Mouse (Mus musculus): ENCODE results near the gene Pole. TPM values are rescaled to one million over a fixed set of nuclear protein-coding genes. Genes with fewer than 3 reads are reported as not detected.

Gene Pole
- total RNA-seq, 2 experiments from 2014 or later = 0.98 to 1.5 TPM

DNA sequence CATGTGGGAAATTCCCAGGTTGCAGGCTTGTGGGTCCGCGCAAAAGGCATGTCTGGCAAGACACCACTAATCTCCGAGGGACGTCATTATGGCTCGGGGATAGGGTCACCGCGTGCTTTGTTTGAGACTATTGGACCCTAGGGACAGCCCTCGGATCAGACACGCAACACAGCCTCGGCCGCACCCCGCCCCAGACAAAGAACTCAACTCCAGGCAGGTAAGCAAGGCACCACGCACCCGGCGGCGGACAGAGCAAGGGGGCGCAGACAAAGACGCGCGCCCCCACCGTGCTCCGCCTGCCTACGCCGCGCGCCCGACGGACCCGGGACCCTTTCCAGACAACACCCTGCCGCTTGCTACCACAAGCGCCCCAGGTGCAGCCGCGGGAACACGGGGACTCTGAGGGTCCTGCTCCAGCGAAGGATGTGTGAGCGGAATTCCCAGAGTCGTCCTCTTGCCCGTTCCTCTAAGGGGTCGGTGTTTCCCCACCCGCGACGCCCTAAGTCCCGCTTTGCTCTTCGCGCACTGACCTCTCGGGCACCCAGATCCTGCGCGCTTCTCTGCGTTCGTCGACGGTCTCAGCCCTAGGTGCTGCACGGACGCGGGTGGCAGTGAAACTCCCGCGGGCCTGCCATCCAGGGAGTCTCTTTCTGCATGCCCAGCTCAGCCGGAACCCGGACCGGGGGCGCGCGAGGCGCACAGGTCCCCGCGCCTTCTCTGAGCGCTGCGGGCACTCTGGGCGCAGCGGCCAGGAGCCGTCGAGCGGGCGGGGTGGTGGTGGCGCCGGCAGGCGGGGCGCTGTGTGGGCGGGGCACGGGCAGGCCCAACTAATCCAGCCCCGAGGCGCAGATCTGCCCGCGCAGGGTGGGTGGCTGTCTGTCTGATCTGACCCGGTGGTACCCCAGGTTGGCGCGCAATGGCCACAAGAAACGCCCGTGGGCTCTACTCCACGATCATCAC, 100.5 kb downstream of the Pole start:
- no peak for TF ChIP-seq CTCF (IDR thresholded peaks at IDR 0.05)
- peak; percentile 67 to 68 for DNase-seq (ENCODE audit: extremely low spot score in 1 of 2, low spot score in 2 of 2)
- Histone ChIP-seq H3K4me3 (peak overlapping the region; percentile 51), H3K27ac (peak overlapping the region; percentile 57)
- intact Hi-C loops (cut with DNase I) = loop anchor here (5.0 kb wide), 1 partner anchor 36 kb away; no protein-coding TSS in a partner anchor

Other genes with a start within 250 kb of the Pole start
- gene Gm17655, start 213.8 kb upstream of the Pole start, total RNA-seq (2021) = 10 to 100 TPM in 1 of 2 experiments, 1 to 10 TPM in 1; 9.3 to 10.0 TPM
- gene Gm35315, start 191.9 kb upstream of the Pole start, total RNA-seq (2021) = under 1 TPM; 0.42 to 0.59 TPM
- gene Plcxd1, start 186.3 kb upstream of the Pole start, total RNA-seq (2021) = 1 to 10 TPM; 9.3 to 9.5 TPM
- 100 to 1,000 TPM; 107 to 108 TPM for gene Gtpbp6, start 178.1 kb upstream of the Pole start, total RNA-seq (2021)
- 10 to 100 TPM; 15.9 to 16.7 TPM for gene Zfp605, start 176.2 kb upstream of the Pole start, total RNA-seq (2021)
- gene Chfr, start 150.5 kb upstream of the Pole start, total RNA-seq (2021) = 10 to 100 TPM; 55.5 to 58.0 TPM
- gene Golga3, start 109.6 kb upstream of the Pole start, total RNA-seq (2021) = 10 to 100 TPM; 47.0 to 49.3 TPM
- gene Ankle2, start 55.3 kb upstream of the Pole start, total RNA-seq (2021) = 10 to 100 TPM; 35.0 to 43.6 TPM
- gene Pgam5, start 16.4 kb upstream of the Pole start, total RNA-seq (2021) = 10 to 100 TPM; 58.9 to 60.0 TPM
- gene Pxmp2, start 120 bp upstream of the Pole start, total RNA-seq (2021) = 1 to 10 TPM; 7.8 to 8.3 TPM
- under 1 TPM in 1 of 2 experiments, not detected in 1; 0.26 TPM for gene P2rx2, start 56.9 kb downstream of the Pole start, total RNA-seq (2021)
- not detected for gene Lrcol1, start 58.4 kb downstream of the Pole start, total RNA-seq (2021)
- 10 to 100 TPM; 78.1 to 79.8 TPM for gene Fbrsl1, start 162.2 kb downstream of the Pole start, total RNA-seq (2021)